Mouse (Mus musculus): ENCODE results near the gene Tmem120b. TPM values are rescaled to one million over a fixed set of nuclear protein-coding genes. Genes with fewer than 3 reads are reported as not detected.
"Not testable (repeated sequence)": the region's sequence is repeated elsewhere in the genome, so short reads cannot be mapped to it uniquely, and the experiment has no call there.

Gene Tmem120b
- polyA plus RNA-seq, 1 experiment from 2014 or later, result 33.2 TPM

DNA sequence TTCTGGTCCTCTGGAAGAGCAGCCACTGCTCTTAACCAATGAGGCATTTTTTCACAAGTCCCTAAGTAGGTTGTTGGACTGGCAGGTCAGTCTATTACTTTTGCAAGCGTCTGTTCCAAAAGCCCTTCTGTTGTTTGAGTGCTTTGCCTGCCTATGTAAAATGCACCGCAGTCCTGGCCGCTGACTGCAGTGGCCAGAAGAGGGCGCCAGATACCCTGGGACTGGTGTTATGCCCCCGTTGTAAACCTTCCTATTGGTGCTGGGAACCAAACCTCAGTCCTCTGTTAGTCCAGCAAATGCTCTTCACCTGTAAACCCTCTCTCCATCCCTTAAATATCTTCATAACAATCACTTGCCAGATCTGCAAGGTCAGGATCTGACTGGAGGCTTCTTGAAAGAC lies 16.5 kb upstream of the Tmem120b start:
- DNase-seq (ENCODE audit: low spot score), result no peak

DNA sequence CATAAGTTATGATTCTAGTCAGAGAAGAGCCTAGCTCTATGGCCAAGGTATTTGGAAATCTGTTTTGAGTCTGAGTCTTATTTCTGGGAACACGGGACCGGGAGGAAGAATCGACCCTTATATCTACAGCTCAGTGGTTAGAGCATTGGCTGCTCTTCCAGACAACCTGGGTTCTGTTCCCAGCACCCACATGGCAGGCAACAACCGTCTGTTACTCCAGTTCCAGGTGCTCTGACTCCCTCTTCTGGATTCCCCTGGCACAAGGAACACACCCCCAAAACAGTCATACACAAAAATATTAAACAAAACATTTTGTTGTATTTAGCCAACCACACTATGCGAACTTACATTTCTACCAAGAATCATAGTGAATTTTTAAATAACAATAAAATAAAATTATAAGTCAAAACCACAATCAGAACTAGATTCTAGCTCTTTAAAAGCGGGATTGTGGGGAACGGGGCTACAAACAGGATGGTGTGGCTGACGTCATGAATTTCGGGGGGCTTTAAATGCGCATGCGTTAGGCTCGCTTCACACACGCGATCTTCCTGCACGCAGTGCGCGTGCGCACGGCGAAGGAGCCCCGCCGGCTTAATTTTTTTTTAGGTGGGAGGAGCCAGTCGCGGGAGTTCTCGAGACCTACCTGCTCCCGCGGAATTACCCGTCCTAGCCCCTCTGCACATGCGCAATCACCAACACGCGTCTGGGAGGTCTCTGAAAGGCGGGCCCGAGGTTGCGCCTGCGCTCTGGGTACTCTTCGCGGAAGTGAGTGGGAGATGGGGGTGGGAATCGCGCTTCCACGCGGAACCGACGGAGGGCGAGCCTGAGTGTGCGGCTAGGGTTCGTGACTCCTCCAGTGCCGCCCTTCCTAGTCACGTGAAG lies 10.6 kb upstream of the Tmem120b start:
- peak; percentile 100 for DNase-seq (ENCODE audit: low spot score)

DNA sequence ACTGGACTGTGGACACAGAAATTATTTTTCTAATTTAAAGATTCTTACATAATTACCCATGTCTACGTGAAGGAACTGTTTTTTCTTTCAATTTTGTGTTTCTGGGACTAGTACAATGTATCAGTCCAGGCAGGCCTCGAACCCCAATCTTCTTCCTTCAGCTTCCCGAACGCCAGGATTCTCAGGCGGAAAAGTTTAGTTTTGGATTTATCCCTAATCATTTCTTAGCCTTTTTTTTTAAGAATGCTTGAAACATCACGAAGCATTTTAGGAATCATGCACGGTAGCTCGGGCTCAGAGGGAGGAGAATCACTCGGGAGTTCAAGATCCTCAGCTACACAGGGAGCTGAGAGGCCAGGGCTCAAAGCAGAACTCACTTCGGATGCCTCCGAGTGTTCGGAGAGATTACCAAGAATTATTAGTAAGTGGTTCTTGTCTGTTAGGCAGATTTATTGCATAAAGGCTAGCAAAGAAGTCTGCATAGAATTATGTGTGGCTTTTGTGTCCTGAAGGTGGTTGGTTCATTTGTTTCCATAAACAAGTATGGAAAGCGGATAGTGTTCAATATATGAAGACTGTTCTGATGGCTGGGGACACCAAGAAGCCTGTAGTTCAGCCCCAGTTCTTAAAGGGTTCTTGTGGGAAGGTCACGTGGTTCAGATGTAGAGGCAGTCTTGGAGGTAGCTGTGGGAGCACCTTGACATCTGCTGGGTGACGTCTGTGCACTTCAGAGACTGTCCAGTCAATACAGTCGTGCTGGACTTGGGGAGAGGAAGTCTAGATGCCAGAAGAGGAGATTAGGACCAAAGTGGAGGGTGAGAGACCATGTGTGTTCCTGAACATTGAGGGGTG lies 9.7 kb upstream of the Tmem120b start:
- peak; percentile 40 for DNase-seq (ENCODE audit: low spot score)

- peak; percentile 70 for DNase-seq (ENCODE audit: low spot score)
These were observed 8.3 kb upstream of the Tmem120b start for GRCm38 (mm10) chr5:123059757-123060520.

GRCm38 (mm10) chr5:123060706-123061401 lies 7.4 kb upstream of the Tmem120b start:
- no peak for DNase-seq (ENCODE audit: low spot score)

DNA sequence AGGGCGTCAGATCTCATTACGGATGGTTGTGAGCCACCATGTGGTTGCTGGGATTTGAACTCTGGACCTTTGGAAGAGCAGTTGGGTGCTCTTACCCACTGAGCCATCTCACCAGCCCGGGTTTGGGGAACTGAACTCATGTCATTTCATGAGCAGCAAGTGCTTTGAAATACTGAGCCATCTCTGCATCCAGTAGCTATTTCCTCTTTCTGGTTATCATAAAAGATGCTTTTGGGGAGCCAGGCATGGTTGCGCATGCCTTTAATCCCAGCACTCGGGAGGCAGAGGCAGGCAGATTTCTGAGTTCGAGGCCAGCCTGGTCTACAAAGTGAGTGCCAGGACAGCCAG lies 6.8 kb upstream of the Tmem120b start:
- not testable (repeated sequence) for DNase-seq (ENCODE audit: low spot score)

- DNase-seq (ENCODE audit: low spot score), result no peak
These were observed 5.1 kb upstream of the Tmem120b start for GRCm38 (mm10) chr5:123063141-123063540.

- peak; percentile 88 for DNase-seq (ENCODE audit: low spot score)
These were observed 4.0 kb upstream of the Tmem120b start for GRCm38 (mm10) chr5:123064207-123064606.

DNA sequence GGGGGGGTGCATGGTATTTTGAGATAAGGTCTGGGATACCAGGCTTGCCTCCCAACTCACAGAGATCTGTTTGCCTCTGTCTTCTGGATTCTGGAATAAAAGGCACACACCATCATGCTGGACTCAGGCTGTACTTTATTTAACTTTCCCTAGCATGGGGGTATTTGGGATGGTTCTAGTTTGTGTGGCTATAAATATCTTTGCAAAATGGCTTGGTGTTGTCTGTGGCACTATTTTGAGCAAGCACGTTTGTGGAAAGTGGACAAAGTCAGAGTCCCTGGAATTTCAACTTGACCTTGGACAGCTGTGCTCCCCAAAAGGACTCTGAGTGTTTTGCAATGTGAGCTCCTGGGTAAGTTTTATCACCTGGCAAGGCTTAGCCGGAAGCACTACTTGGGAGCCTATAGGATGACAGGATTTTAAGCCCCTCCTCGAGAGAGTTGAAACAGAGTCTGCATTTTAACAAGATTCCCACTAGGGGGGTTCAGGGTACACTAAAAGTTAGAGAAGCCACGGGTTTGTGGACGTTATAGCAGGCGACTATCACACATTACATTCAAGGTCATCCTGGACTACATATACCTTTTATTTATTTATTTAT lies 720 bp upstream of the Tmem120b start:
- peak; percentile 90 for DNase-seq (ENCODE audit: low spot score)

GRCm38 (mm10) chr5:123068714-123069113 lies 499 bp downstream of the Tmem120b start:
- no peak for DNase-seq (ENCODE audit: low spot score)

GRCm38 (mm10) chr5:123075576-123076418 lies 7.6 kb downstream of the Tmem120b start:
- peak; percentile 96 for DNase-seq (ENCODE audit: low spot score)

DNA sequence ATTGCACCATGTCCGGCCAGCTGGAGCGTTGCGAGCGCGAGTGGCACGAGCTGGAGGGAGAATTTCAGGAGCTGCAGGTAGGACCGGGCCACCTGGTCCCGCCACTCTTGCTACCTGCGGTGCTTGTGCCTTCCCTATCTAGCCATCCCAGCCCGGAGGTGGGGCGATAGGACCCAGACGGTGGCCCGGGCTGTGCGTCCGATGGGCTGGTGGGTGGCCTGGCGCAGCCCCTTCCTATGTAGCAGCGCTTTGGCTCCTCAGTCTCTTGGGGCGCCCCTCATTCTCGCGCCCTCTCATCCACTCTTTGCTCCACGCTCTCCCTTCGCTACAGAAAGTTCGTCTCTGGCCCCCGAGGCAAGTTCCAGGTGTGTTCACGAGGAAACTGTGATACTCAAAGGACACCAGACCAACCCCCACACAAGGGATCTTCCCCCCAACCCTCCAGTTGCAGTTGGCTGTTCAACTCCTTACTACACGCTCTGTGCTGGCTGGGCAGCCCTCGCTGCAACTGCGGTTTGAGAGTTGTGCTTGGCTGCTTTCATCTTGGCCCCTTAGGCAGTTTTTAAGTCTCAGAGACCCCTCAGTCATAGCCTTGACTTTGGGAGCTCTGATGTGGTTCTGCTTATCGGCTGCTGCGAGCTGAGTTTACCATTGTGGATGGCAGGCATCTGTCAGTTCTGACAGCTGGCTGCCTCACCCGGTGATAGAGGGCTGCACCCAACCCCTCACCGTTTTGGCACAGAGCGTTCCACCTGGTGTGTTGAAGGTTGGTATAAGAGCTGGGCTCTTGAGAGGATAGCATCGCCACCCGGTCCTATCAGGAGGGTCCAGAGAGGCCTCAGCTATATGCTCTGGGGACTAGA lies 8.4 kb downstream of the Tmem120b start:
- DNase-seq (ENCODE audit: low spot score), result peak; percentile 92

- no peak for DNase-seq (ENCODE audit: low spot score)
These were observed 11.4 kb downstream of the Tmem120b start for GRCm38 (mm10) chr5:123079568-123079967.

GRCm38 (mm10) chr5:123080041-123080440 lies 11.8 kb downstream of the Tmem120b start:
- no peak for DNase-seq (ENCODE audit: low spot score)

GRCm38 (mm10) chr5:123080510-123080909 lies 12.3 kb downstream of the Tmem120b start:
- no peak for DNase-seq (ENCODE audit: low spot score)

- DNase-seq (ENCODE audit: low spot score), result no peak
These were observed 15.3 kb downstream of the Tmem120b start for GRCm38 (mm10) chr5:123083340-123084050.

GRCm38 (mm10) chr5:123086501-123086900 lies 18.3 kb downstream of the Tmem120b start:
- DNase-seq (ENCODE audit: low spot score), result no peak

- no peak for DNase-seq (ENCODE audit: low spot score)
These were observed 20.6 kb downstream of the Tmem120b start for GRCm38 (mm10) chr5:123088784-123089183.
